Mouse (Mus musculus): ENCODE data around the gene L3mbtl3. TPM values are rescaled to one million over a fixed set of nuclear protein-coding genes. Genes with fewer than 3 reads are reported as not detected.

L3mbtl3 gene
- total RNA-seq, 4 experiments from 2014 or later, result 5.2 to 6.7 (median 6.0) TPM

- DNase-seq (ENCODE audit: low spot score in 2 of 2), result no peak
Observed at GRCm38 (mm10) chr10:26337896-26338503, 37.8 kb downstream of the L3mbtl3 start.

- DNase-seq (ENCODE audit: low spot score in 2 of 2), result no peak
Observed at GRCm38 (mm10) chr10:26333966-26334365, 41.8 kb downstream of the L3mbtl3 start.

DNA sequence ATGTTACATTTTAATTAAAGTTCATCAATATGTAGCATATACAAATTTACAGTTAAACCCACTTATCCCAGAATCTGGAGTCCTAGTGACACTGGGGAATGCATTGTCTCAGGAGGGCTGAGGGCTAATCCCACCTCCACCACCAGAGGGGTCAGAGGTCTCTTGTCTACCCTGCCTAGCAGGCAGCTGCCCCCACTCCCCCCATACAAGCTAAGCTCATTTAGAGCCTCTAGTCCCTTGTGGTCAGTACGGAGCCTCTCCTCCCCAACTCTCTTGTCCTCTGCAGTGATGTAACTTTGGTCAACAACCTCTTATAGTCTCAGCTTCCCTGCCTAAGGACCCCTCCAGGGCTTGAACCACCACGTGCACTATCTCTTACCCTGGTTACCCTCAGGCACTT lies 43.0 kb downstream of the L3mbtl3 start:
- DNase-seq (ENCODE audit: low spot score in 2 of 2), result no peak

- no peak for DNase-seq (ENCODE audit: low spot score in 2 of 2)
Observed at GRCm38 (mm10) chr10:26328843-26329242, 46.9 kb downstream of the L3mbtl3 start.

DNA sequence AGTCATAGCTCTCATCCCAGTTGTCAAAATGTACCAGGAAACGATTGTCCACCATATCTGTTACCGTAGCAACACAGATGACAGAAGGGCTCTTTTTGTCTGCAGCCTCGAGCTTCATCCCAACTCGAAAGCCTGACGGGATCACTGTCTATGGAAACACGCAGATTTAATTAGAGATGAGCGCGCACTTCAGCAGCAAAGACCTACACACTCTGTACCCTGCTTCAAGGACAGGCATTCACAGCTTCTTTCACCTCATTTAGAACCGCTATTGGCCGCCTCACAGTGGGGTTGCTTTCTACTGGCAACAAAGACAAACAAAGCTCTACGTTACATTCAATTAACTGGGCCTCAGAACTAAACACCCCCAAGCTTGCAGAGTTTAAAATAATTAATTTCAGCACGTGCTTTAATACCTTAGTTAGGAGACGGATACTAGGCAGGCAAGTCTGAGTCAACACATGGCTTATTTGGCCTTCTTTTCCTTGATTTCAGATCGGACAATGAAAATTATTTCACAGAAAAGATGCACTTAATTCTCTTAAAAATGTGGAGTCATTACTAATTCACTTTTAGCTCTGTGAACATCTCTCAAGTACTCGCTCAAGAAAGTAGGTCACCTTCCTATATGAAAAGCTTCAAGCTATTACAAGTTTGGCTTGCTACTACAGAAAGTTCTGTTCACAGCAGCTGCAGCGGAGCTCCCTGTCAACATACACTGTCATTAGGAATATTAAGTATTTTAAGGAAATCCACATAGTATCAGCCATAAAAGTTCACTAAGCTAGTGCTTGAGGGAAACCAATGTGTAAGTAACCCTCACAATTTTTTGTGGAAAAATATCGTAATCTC lies 47.9 kb downstream of the L3mbtl3 start:
- no peak for DNase-seq (ENCODE audit: low spot score in 2 of 2)

DNA sequence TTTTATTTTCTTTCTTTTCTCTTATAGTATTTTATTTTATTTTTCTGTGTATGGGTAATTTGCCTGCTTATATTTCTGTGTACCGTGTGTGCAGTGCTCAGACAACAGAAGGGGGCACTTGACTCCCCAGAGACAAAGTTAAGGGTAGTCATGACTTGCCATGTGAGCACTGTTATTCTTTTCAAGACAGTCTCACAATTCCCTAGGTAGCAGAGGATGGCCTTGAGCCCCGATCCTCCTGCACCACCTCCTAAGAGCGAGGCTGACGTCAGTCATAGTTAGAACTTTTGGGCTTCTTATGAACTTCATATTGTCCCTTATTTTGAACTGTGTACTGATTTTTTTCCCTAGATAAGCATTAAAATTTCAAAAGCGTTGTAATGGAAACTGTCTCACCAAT lies 48.5 kb downstream of the L3mbtl3 start:
- no peak for DNase-seq (ENCODE audit: low spot score in 2 of 2)

GRCm38 (mm10) chr10:26325320-26325719 lies 50.5 kb downstream of the L3mbtl3 start:
- DNase-seq (ENCODE audit: low spot score in 2 of 2), result no peak

DNA sequence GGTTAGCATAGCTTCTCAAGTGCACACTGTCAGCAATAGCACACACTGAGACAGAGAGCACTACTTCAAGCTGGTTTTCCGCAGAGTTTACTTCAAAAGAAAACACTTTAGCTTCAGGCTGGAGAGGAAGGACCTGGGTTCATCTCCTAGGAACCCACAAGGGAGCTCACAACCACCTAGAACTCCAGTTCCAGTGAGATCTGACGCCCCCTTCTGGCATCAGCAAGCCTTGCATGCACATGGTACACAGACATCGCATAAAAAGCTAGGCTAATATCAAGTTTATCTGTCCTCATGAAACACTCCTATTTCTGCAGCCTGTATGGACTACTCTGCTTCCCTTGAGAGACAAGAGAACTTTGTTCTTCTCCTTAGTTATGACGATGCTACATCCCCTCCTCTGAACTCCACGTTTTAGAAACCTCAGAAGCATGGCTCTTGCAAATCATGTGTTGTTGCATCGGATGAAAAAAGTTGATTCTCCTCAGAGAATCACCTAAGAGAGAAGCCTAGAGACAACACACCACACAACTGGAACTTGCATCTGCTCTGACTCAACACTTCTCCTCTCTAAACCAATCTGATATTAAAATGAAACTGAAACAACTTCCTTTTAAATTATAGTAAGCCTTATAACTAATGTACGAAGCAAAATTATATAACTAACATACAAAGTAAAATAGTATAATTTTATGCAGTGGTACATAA lies 53.3 kb downstream of the L3mbtl3 start:
- no peak for DNase-seq (ENCODE audit: low spot score in 2 of 2)

- DNase-seq (ENCODE audit: low spot score in 2 of 2), result no peak
Observed at GRCm38 (mm10) chr10:26320679-26321078, 55.1 kb downstream of the L3mbtl3 start.

GRCm38 (mm10) chr10:26314327-26314726 lies 61.4 kb downstream of the L3mbtl3 start:
- DNase-seq (ENCODE audit: low spot score in 2 of 2), result no peak

GRCm38 (mm10) chr10:26303485-26303884 lies 72.3 kb downstream of the L3mbtl3 start:
- no peak for DNase-seq (ENCODE audit: low spot score in 2 of 2)

- DNase-seq (ENCODE audit: low spot score in 2 of 2), result no peak
Observed at GRCm38 (mm10) chr10:26302336-26302735, 73.4 kb downstream of the L3mbtl3 start.

DNA sequence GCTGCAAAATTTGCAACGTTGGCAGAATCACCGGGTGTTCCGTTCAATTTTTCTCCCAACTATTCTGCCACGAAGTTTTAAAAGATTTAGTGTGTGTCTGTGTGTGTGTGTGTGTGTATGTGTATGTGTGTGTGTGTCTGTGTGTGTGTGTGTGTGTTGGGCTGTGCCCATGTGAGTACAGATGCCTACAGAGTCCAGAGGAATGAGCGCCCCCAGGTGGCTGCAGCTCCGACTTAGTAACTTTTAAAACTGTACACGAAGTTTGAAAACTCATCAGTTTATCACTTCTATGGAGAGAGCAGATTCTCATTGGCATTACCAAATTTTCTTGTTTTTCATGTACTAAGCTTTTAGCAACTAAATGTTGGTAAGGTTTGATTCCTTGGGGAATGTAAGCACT lies 78.1 kb downstream of the L3mbtl3 start:
- DNase-seq (ENCODE audit: low spot score in 2 of 2), result no peak

- no peak for DNase-seq (ENCODE audit: low spot score in 2 of 2)
Observed at GRCm38 (mm10) chr10:26297200-26297599, 78.6 kb downstream of the L3mbtl3 start.

GRCm38 (mm10) chr10:26287136-26287535 lies 88.6 kb downstream of the L3mbtl3 start:
- no peak for DNase-seq (ENCODE audit: low spot score in 2 of 2)

DNA sequence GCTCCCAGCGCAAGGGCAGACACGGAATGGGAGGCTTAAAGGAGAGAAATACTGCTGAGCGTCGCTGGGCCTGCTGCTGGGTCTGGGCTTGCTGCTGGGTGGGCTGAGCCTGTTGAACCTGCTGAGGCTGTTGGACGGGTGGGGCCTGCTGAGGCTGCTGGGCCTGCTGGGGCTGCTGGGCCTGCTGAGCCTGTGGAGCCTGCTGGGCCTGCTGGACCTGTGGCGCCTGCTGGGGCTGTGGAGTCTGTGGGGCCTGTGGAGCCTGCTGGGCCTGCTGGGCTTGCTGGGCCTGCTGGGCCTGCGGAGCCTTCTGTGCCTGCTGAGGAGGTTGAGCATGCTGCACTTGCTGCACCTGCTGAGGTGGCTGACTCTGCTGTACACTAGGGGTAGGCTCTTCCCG lies 95.8 kb downstream of the L3mbtl3 start:
- no peak for DNase-seq (ENCODE audit: low spot score in 2 of 2)

DNA sequence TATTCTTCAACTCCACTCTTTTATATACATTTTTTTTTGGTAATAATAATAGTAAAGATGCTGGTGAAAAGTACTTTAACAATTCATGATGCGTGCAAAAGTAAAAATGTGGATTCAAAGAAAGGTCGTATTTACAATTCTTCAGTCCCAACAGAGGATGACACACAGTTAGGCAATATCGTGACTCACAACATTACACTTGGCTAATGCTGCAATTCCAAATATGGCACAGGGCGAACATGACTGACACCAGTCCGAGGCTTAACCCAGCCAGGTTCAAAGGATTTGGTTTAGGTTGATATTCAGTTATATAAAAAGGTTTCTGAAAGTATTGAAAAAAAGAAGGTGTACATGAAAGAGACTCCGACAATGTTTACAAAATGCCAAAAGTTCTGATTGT lies 100.4 kb downstream of the L3mbtl3 start:
- no peak for DNase-seq (ENCODE audit: low spot score in 2 of 2)

DNA sequence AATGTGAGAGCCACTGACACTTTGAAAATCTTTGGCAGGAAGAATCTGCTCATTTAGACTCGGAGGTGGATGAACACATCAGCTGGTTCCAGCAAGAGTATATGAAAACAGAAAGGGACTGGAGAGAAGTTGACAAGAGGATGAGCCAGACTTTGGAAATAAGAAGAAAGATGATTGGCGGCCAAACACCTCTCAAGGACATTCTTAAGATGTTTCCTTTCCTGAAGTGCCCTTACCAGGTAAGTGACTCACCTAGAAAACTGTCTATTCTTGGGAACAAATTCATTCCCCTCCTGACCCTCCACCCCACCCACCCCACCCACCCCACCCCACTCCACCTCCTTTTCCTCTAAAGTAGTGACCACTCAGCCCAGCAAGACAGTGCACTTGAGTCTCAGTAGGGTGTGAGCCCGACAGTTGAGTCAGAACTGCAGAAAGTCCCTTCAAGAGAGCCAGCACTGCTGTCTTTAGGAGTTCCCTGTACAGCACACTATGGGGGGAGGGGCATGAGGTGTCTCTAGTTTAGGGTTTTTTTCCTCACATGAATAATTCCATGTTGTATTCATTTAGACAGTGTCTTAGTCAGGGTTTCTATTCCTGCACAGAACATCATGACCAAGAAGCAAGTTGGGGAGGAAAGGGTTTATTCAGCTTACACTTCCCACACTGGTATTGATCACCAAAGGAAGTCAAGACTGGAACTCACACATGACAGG lies 111.9 kb downstream of the L3mbtl3 start:
- no peak for DNase-seq (ENCODE audit: low spot score in 2 of 2)

DNA sequence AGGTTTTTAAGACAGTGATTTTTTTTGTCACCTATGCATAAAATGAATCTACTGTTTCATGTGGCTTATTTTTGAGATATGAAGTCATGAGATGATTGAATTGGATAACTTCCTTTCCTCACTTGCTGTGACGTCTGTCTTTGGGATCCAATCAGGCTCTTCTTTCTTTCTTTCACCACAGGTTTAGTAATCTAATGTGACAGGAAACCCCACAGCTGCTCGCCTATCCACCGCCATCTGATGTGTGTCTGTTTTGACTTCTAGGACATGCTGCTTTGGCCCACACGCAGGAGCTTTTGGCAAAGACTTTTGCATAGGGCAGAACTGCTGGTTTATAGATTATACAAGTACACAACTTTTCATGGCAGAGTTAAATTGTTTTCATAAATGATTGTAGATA lies 115.9 kb downstream of the L3mbtl3 start:
- DNase-seq (ENCODE audit: low spot score in 2 of 2), result no peak

DNA sequence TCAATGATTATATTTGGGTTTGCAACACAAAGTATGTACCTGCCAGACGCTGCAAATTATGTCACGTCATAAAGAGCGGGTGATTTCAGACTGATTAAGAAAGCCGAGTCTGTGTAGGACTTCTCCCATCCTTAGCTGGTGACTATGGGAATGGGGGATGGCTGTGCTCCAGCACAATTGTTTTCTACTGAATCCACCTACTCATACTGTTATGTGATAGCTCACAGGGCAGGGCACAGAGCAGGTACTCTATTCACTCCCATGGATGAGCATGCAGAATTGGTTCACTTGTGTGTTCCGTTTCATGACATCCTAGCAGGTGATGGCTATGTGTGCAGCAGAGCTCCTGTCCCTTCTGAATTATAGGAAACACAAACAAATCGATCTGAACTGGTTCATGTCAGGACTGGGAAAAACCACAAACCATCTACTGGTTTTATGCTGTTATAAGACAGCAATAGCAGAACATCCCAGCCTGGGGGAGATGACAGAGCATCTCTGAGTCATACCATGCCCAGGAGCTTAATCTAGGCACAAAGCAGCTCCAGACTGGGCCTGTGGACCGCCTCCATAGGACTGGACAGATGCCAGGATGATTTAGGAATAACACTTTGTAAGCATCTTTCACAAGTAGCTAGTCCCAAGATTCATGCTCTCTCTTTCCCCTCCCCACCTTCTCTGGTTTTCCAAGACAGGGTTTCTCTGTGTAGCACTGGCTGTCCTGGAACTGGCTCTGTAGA lies 126.2 kb downstream of the L3mbtl3 start:
- DNase-seq (ENCODE audit: low spot score in 2 of 2), result no peak

- no peak for DNase-seq (ENCODE audit: low spot score in 2 of 2)
Observed at GRCm38 (mm10) chr10:26244466-26244865, 131.3 kb downstream of the L3mbtl3 start.

Data from gastrocnemius, adult 8-10 months (tissue).